Mouse (Mus musculus) stomach, postnatal 0 days (tissue): ENCODE results near the gene Oxsm. TPM values are rescaled to one million over a fixed set of nuclear protein-coding genes. Genes with fewer than 3 reads are reported as not detected.

ENCODE experiments used
- ATAC-seq: fragments of 200-750 bp; cut with Nextera tagmentation; 2 replicates; pipeline ENCODE4 v1.8.0; 2017; ENCODE audit not compliant: low FRiP score, low TSS enrichment
- DNase-seq: peaks from one replicate; pipeline ENCODE4 v3.0.0-alpha.2; 2016; ENCODE audit warnings: low spot score
- H3K27ac ChIP-seq: fragments of 300-500 bp; sonication (generic); replicated peaks from 2 replicates; pipeline ENCODE4 v1.5.1; 2014; ENCODE audit warnings: mild to moderate bottlenecking, control low read depth
- H3K27me3 ChIP-seq: fragments of 300-500 bp; sonication (generic); 2 replicates; pipeline ENCODE4 v1.6.1; 2014; ENCODE audit warnings: low read length; ENCODE audit not compliant: control insufficient read depth, insufficient read depth
- H3K36me3 ChIP-seq: fragments of 300-500 bp; sonication (generic); 2 replicates; pipeline ENCODE4 v1.6.1; 2014; ENCODE audit warnings: low read length, mixed read lengths; ENCODE audit not compliant: control insufficient read depth, insufficient read depth
- H3K4me1 ChIP-seq: fragments of 300-500 bp; sonication (generic); replicated peaks from 2 replicates; pipeline ENCODE4 v1.6.1; 2014; ENCODE audit warnings: antibody characterized with exemption; ENCODE audit not compliant: control insufficient read depth, insufficient read depth
- H3K4me2 ChIP-seq: fragments of 300-500 bp; sonication (generic); replicated peaks from 2 replicates; pipeline ENCODE4 v1.6.1; 2014; ENCODE audit warnings: low read depth, mild to moderate bottlenecking, control low read depth, moderate library complexity
- H3K4me3 ChIP-seq: fragments of 300-500 bp; sonication (generic); 2 replicates; pipeline ENCODE4 v1.5.1; 2014; ENCODE audit warnings: low read depth, low read length, control low read depth
- H3K9ac ChIP-seq: fragments of 300-500 bp; sonication (generic); 2 replicates; pipeline ENCODE4 v1.6.1; 2014; ENCODE audit warnings: mild to moderate bottlenecking, low read length, control low read depth, mixed read lengths
- H3K9me3 ChIP-seq: fragments of 300-500 bp; sonication (generic); 2 replicates; pipeline ENCODE4 v1.6.1; 2016; ENCODE audit warnings: low read length; ENCODE audit not compliant: control insufficient read depth
- CTCF ChIP-seq: IDR thresholded peaks from 2 replicates; pipeline ENCODE4 v1.5.1; 2016; ENCODE audit warnings: antibody characterized with exemption, low read depth, mild to moderate bottlenecking, moderate library complexity
- EP300 ChIP-seq: optimal IDR thresholded peaks from 2 replicates; pipeline ENCODE3; 2016; ENCODE audit warnings: antibody characterized with exemption
- WGBS: fragments of 180-500 bp; shearing (Covaris S2); extraction: QIAGEN DNeasy Blood & Tissue Kit; methylation state at CpG from one replicate; pipeline ENCODE4 v1.1.7; 2014; 5-methylcytosine and 5-hydroxymethylcytosine counted together
- polyA plus RNA-seq: library from polyadenylated mRNA; unstranded; fragments of >200 nt; fragmentation: Nextera tagmentation; extraction: Ambion mirVana; gene quantifications from 2 replicates; pipeline ENCODE4 v1.2.1, GENCODE M21; 2015

The Oxsm gene
- polyA plus RNA-seq, 1 experiment from 2014 or later, result 1.9 TPM

- 46% methylated on average over 1 of the region's 1 CpGs for WGBS
- DNase-seq (no peak), ATAC-seq (no peak)
- TF ChIP-seq CTCF, result no peak
- no peak for TF ChIP-seq EP300
- H3K9ac ChIP-seq, result no peak overlapping the region
- no peaks in the 10 kb centered on the region for H3K36me3 ChIP-seq
- H3K9me3 ChIP-seq, result no peaks in the 10 kb centered on the region
- no peak overlapping the region for H3K4me3 ChIP-seq
- H3K27ac ChIP-seq, result no peak overlapping the region
- H3K4me2 ChIP-seq, result no peak overlapping the region
- H3K27me3 ChIP-seq, result no peaks in the 10 kb centered on the region
- H3K4me1 ChIP-seq, result no peaks in the 10 kb centered on the region
Measured at GRCm38 (mm10) chr14:16245127-16245526, 4.5 kb downstream of the Oxsm start.

GRCm38 (mm10) chr14:16244370-16244769, 5.2 kb downstream of the Oxsm start:
- H3K36me3 ChIP-seq, result no peaks in the 10 kb centered on the region
- 57% methylated on average over 2 of the region's 2 CpGs for WGBS
- H3K27ac ChIP-seq, result no peak overlapping the region
- no peaks in the 10 kb centered on the region for H3K4me1 ChIP-seq
- no peak overlapping the region for H3K9ac ChIP-seq
- no peak for ATAC-seq
- H3K4me3 ChIP-seq, result no peak overlapping the region
- DNase-seq, result no peak
- no peaks in the 10 kb centered on the region for H3K27me3 ChIP-seq
- TF ChIP-seq EP300 (no peak), CTCF (no peak)
- H3K9me3 ChIP-seq, result no peaks in the 10 kb centered on the region
- no peak overlapping the region for H3K4me2 ChIP-seq

GRCm38 (mm10) chr14:16243603-16244209, 5.9 kb downstream of the Oxsm start:
- no peak for TF ChIP-seq EP300
- TF ChIP-seq CTCF, result no peak
- Histone ChIP-seq H3K9ac (peak overlapping the region; percentile 72), H3K4me1 (no peaks in the 10 kb centered on the region), H3K27ac (peak overlapping the region; percentile 87), H3K36me3 (no peaks in the 10 kb centered on the region), H3K9me3 (no peaks in the 10 kb centered on the region), H3K4me2 (peak overlapping the region; percentile 70), H3K4me3 (peak overlapping the region; percentile 57), H3K27me3 (no peaks in the 10 kb centered on the region)
- ATAC-seq, result peak; percentile 41
- DNase-seq, result peak; percentile 24
- WGBS, result 8% methylated on average over 10 of the region's 10 CpGs

- no peaks in the 10 kb centered on the region for H3K27me3 ChIP-seq
- WGBS, result 2% methylated on average over 34 of the region's 34 CpGs
- no peaks in the 10 kb centered on the region for H3K9me3 ChIP-seq
- peak overlapping the region; percentile 87 for H3K27ac ChIP-seq
- H3K4me2 ChIP-seq, result peak overlapping the region; percentile 70
- H3K4me1 ChIP-seq, result no peaks in the 10 kb centered on the region
- H3K36me3 ChIP-seq, result no peaks in the 10 kb centered on the region
- DNase-seq, result peak; percentile 88
- peak; percentile 96 for ATAC-seq
- H3K9ac ChIP-seq, result peak overlapping the region; percentile 72
- peak overlapping the region; percentile 57 for H3K4me3 ChIP-seq
- TF ChIP-seq EP300 (no peak), CTCF (peak; percentile 52)
Measured at GRCm38 (mm10) chr14:16242947-16243602, 6.5 kb downstream of the Oxsm start.

GRCm38 (mm10) chr14:16242193-16242815, 7.3 kb downstream of the Oxsm start:
- Histone ChIP-seq H3K4me3 (no peak overlapping the region; the same call in 1 of the 2 replicates), H3K4me2 (peak overlapping the region; percentile 70; the same call in 1 of the 2 replicates), H3K9ac (no peak overlapping the region), H3K36me3 (no peaks in the 10 kb centered on the region), H3K4me1 (no peaks in the 10 kb centered on the region), H3K27me3 (no peaks in the 10 kb centered on the region), H3K9me3 (no peaks in the 10 kb centered on the region), H3K27ac (peak overlapping the region; percentile 87; the same call in 1 of the 2 replicates)
- TF ChIP-seq CTCF (no peak), EP300 (no peak)
- WGBS, result 92% methylated on average over 10 of the region's 10 CpGs
- DNase-seq, result no peak
- no peak for ATAC-seq

GRCm38 (mm10) chr14:16236466-16236865, 13.1 kb downstream of the Oxsm start:
- TF ChIP-seq CTCF (no peak), EP300 (no peak)
- ATAC-seq (no peak), DNase-seq (no peak)
- no peak overlapping the region for H3K4me3 ChIP-seq
- WGBS, result 70% methylated on average over 3 of the region's 3 CpGs
- no peak overlapping the region for H3K4me2 ChIP-seq
- no peaks in the 10 kb centered on the region for H3K9me3 ChIP-seq
- no peak overlapping the region for H3K27ac ChIP-seq
- no peaks in the 10 kb centered on the region for H3K36me3 ChIP-seq
- H3K4me1 ChIP-seq, result no peaks in the 10 kb centered on the region
- H3K27me3 ChIP-seq, result no peaks in the 10 kb centered on the region
- H3K9ac ChIP-seq, result no peak overlapping the region
